Mouse (Mus musculus): ENCODE data around the gene Cdc42.
A peak's percentile ranks its signal among the peaks of the same experiment; 100 is the strongest.

DNA sequence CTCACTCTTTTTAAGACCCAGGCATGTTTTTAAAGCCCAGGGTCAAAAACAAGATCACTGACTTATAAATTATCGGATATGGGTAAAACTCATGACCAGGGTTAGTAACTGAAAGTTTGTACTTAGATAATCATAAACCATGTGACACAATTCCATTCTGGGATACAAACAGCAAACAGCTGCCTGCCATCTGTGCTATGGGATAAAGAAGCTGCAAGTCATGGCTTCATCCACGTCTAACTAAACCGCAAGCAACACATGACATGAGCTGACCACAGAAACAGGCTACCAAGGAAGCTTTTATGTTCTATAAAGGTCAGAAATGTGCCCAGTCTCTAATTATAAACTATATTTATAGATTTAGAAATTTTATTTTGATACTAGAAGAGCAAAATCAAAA lies 31.0 kb downstream of the Cdc42 start:
- TF ChIP-seq POLR2A (IDR thresholded peaks at IDR 0.05; ENCODE audit: insufficient read length, low read depth) (no peak), CEBPB (IDR thresholded peaks at IDR 0.05; ENCODE audit: insufficient read depth, poor library complexity, severe bottlenecking) (no peak), USF1 (IDR thresholded peaks at IDR 0.05; ENCODE audit: low read depth) (peak; percentile 42), MYOG (IDR thresholded peaks at IDR 0.05; ENCODE audit: control insufficient read depth in 1 of 3, insufficient read depth in 1 of 3, insufficient read length in 2 of 3, low read depth in 2 of 3) (peak in 2 of 3 experiments; percentile 60 to 95), MYOD1 (IDR thresholded peaks at IDR 0.05; ENCODE audit: control insufficient read depth in 1 of 3, insufficient read length in 2 of 3, low read depth in 2 of 3) (peak; percentile 67 to 89 (median 88))
